Mouse (Mus musculus): ENCODE measurements around the gene Slc22a3. TPM values are rescaled to one million over a fixed set of nuclear protein-coding genes. Genes with fewer than 3 reads are reported as not detected.
A peak's percentile ranks its signal among the peaks of the same experiment; 100 is the strongest.

The Slc22a3 gene
- polyA plus RNA-seq, 1 experiment from 2014 or later, result 0.20 TPM

GRCm38 (mm10) chr17:12453691-12454090 is 53.8 kb downstream of the Slc22a3 start:
- H3K4me1 ChIP-seq (ENCODE audit: control insufficient read depth, insufficient read depth, low read length), result no peaks in the 10 kb centered on the region
- no peak for ATAC-seq (ENCODE audit: insufficient read depth, low FRiP score, low TSS enrichment)

GRCm38 (mm10) chr17:12452862-12453531 is 54.5 kb downstream of the Slc22a3 start:
- WGBS, result 85% methylated on average over 11 of the region's 11 CpGs
- ATAC-seq (ENCODE audit: insufficient read depth, low FRiP score, low TSS enrichment) (no peak), DNase-seq (ENCODE audit: low spot score) (no peak)
- Histone ChIP-seq H3K4me1 (ENCODE audit: control insufficient read depth, insufficient read depth, low read length) (no peaks in the 10 kb centered on the region), H3K27ac (ENCODE audit: low read depth, low read length) (no peak overlapping the region), H3K9me3 (ENCODE audit: control insufficient read depth, low read length) (no peaks in the 10 kb centered on the region), H3K4me3 (ENCODE audit: low read depth, low read length) (no peak overlapping the region), H3K9ac (ENCODE audit: low read length) (no peak overlapping the region), H3K27me3 (ENCODE audit: control insufficient read depth, insufficient read depth, low read length) (no peaks in the 10 kb centered on the region), H3K4me2 (ENCODE audit: low read depth) (no peak overlapping the region), H3K36me3 (ENCODE audit: control insufficient read depth, insufficient read depth, low read length) (no peaks in the 10 kb centered on the region)

More at GRCm38 (mm10) chr17:12453691-12454090, 53.8 kb downstream of the Slc22a3 start:
- Histone ChIP-seq H3K9me3 (ENCODE audit: control insufficient read depth, low read length) (no peaks in the 10 kb centered on the region), H3K27me3 (ENCODE audit: control insufficient read depth, insufficient read depth, low read length) (no peaks in the 10 kb centered on the region), H3K27ac (ENCODE audit: low read depth, low read length) (no peak overlapping the region), H3K4me2 (ENCODE audit: low read depth) (no peak overlapping the region), H3K4me3 (ENCODE audit: low read depth, low read length) (no peak overlapping the region), H3K36me3 (ENCODE audit: control insufficient read depth, insufficient read depth, low read length) (no peaks in the 10 kb centered on the region), H3K9ac (ENCODE audit: low read length) (no peak overlapping the region)
- DNase-seq (ENCODE audit: low spot score), result no peak
- 85% methylated on average over 6 of the region's 6 CpGs for WGBS

- H3K36me3 ChIP-seq (ENCODE audit: control insufficient read depth, insufficient read depth, low read length), result no peaks in the 10 kb centered on the region
- no peak overlapping the region for H3K9ac ChIP-seq (ENCODE audit: low read length)
- H3K4me2 ChIP-seq (ENCODE audit: low read depth), result no peak overlapping the region
- H3K4me3 ChIP-seq (ENCODE audit: low read depth, low read length), result no peak overlapping the region
- 63% methylated on average over 4 of the region's 4 CpGs for WGBS
- H3K27ac ChIP-seq (ENCODE audit: low read depth, low read length), result no peak overlapping the region
- H3K27me3 ChIP-seq (ENCODE audit: control insufficient read depth, insufficient read depth, low read length), result no peaks in the 10 kb centered on the region
- H3K4me1 ChIP-seq (ENCODE audit: control insufficient read depth, insufficient read depth, low read length), result no peaks in the 10 kb centered on the region
- H3K9me3 ChIP-seq (ENCODE audit: control insufficient read depth, low read length), result no peaks in the 10 kb centered on the region
- no peak for DNase-seq (ENCODE audit: low spot score)
- no peak for ATAC-seq (ENCODE audit: insufficient read depth, low FRiP score, low TSS enrichment)
These were observed 56.3 kb downstream of the Slc22a3 start for GRCm38 (mm10) chr17:12451234-12451633.

- Histone ChIP-seq H3K4me1 (ENCODE audit: control insufficient read depth, insufficient read depth, low read length) (no peaks in the 10 kb centered on the region), H3K36me3 (ENCODE audit: control insufficient read depth, insufficient read depth, low read length) (no peaks in the 10 kb centered on the region), H3K27me3 (ENCODE audit: control insufficient read depth, insufficient read depth, low read length) (no peaks in the 10 kb centered on the region), H3K27ac (ENCODE audit: low read depth, low read length) (no peak overlapping the region), H3K4me3 (ENCODE audit: low read depth, low read length) (no peak overlapping the region), H3K4me2 (ENCODE audit: low read depth) (no peak overlapping the region), H3K9me3 (ENCODE audit: control insufficient read depth, low read length) (no peaks in the 10 kb centered on the region), H3K9ac (ENCODE audit: low read length) (no peak overlapping the region)
- WGBS, result 86% methylated on average over 2 of the region's 2 CpGs
- no peak for DNase-seq (ENCODE audit: low spot score)
- ATAC-seq (ENCODE audit: insufficient read depth, low FRiP score, low TSS enrichment), result no peak
These were observed 62.9 kb downstream of the Slc22a3 start for GRCm38 (mm10) chr17:12444561-12444960.

- Histone ChIP-seq H3K36me3 (ENCODE audit: control insufficient read depth, insufficient read depth, low read length) (no peaks in the 10 kb centered on the region), H3K9me3 (ENCODE audit: control insufficient read depth, low read length) (no peaks in the 10 kb centered on the region), H3K4me1 (ENCODE audit: control insufficient read depth, insufficient read depth, low read length) (no peaks in the 10 kb centered on the region), H3K27ac (ENCODE audit: low read depth, low read length) (no peak overlapping the region), H3K4me3 (ENCODE audit: low read depth, low read length) (no peak overlapping the region), H3K4me2 (ENCODE audit: low read depth) (no peak overlapping the region), H3K27me3 (ENCODE audit: control insufficient read depth, insufficient read depth, low read length) (no peaks in the 10 kb centered on the region), H3K9ac (ENCODE audit: low read length) (no peak overlapping the region)
- 89% methylated on average over 10 of the region's 10 CpGs for WGBS
- no peak for DNase-seq (ENCODE audit: low spot score)
- no peak for ATAC-seq (ENCODE audit: insufficient read depth, low FRiP score, low TSS enrichment)
These were observed 69.7 kb downstream of the Slc22a3 start for GRCm38 (mm10) chr17:12437771-12438170.

GRCm38 (mm10) chr17:12431707-12432106 is 75.8 kb downstream of the Slc22a3 start:
- Histone ChIP-seq H3K27ac (ENCODE audit: low read depth, low read length) (no peak overlapping the region), H3K36me3 (ENCODE audit: control insufficient read depth, insufficient read depth, low read length) (no peaks in the 10 kb centered on the region), H3K4me1 (ENCODE audit: control insufficient read depth, insufficient read depth, low read length) (no peaks in the 10 kb centered on the region), H3K9ac (ENCODE audit: low read length) (no peak overlapping the region), H3K9me3 (ENCODE audit: control insufficient read depth, low read length) (no peaks in the 10 kb centered on the region), H3K4me3 (ENCODE audit: low read depth, low read length) (no peak overlapping the region), H3K4me2 (ENCODE audit: low read depth) (no peak overlapping the region), H3K27me3 (ENCODE audit: control insufficient read depth, insufficient read depth, low read length) (no peaks in the 10 kb centered on the region)
- ATAC-seq (ENCODE audit: insufficient read depth, low FRiP score, low TSS enrichment) (no peak), DNase-seq (ENCODE audit: low spot score) (no peak)
- WGBS, result 70% methylated on average over 5 of the region's 5 CpGs

- Histone ChIP-seq H3K4me2 (ENCODE audit: low read depth) (no peak overlapping the region), H3K27ac (ENCODE audit: low read depth, low read length) (no peak overlapping the region), H3K36me3 (ENCODE audit: control insufficient read depth, insufficient read depth, low read length) (no peaks in the 10 kb centered on the region), H3K9me3 (ENCODE audit: control insufficient read depth, low read length) (no peaks in the 10 kb centered on the region), H3K4me1 (ENCODE audit: control insufficient read depth, insufficient read depth, low read length) (no peaks in the 10 kb centered on the region), H3K4me3 (ENCODE audit: low read depth, low read length) (no peak overlapping the region), H3K27me3 (ENCODE audit: control insufficient read depth, insufficient read depth, low read length) (no peaks in the 10 kb centered on the region), H3K9ac (ENCODE audit: low read length) (no peak overlapping the region)
- ATAC-seq (ENCODE audit: insufficient read depth, low FRiP score, low TSS enrichment), result peak; percentile 63; the same call in 1 of the 2 replicates
- DNase-seq (ENCODE audit: low spot score), result peak; percentile 58
These were observed 79.1 kb downstream of the Slc22a3 start for GRCm38 (mm10) chr17:12428369-12428768.

GRCm38 (mm10) chr17:12427156-12427555 is 80.3 kb downstream of the Slc22a3 start:
- H3K36me3 ChIP-seq (ENCODE audit: control insufficient read depth, insufficient read depth, low read length), result no peaks in the 10 kb centered on the region
- no peaks in the 10 kb centered on the region for H3K9me3 ChIP-seq (ENCODE audit: control insufficient read depth, low read length)
- no peak overlapping the region for H3K4me2 ChIP-seq (ENCODE audit: low read depth)
- WGBS, result 63% methylated on average over 3 of the region's 3 CpGs
- DNase-seq (ENCODE audit: low spot score), result no peak
- H3K27ac ChIP-seq (ENCODE audit: low read depth, low read length), result no peak overlapping the region
- no peak overlapping the region for H3K9ac ChIP-seq (ENCODE audit: low read length)
- no peaks in the 10 kb centered on the region for H3K27me3 ChIP-seq (ENCODE audit: control insufficient read depth, insufficient read depth, low read length)
- no peak for ATAC-seq (ENCODE audit: insufficient read depth, low FRiP score, low TSS enrichment)
- no peak overlapping the region for H3K4me3 ChIP-seq (ENCODE audit: low read depth, low read length)
- no peaks in the 10 kb centered on the region for H3K4me1 ChIP-seq (ENCODE audit: control insufficient read depth, insufficient read depth, low read length)

- no peaks in the 10 kb centered on the region for H3K9me3 ChIP-seq (ENCODE audit: control insufficient read depth, low read length)
- H3K9ac ChIP-seq (ENCODE audit: low read length), result no peak overlapping the region
- DNase-seq (ENCODE audit: low spot score) (no peak), ATAC-seq (ENCODE audit: insufficient read depth, low FRiP score, low TSS enrichment) (no peak)
- WGBS, result 83% methylated on average over 1 of the region's 1 CpGs
- no peaks in the 10 kb centered on the region for H3K4me1 ChIP-seq (ENCODE audit: control insufficient read depth, insufficient read depth, low read length)
- no peak overlapping the region for H3K4me3 ChIP-seq (ENCODE audit: low read depth, low read length)
- no peaks in the 10 kb centered on the region for H3K27me3 ChIP-seq (ENCODE audit: control insufficient read depth, insufficient read depth, low read length)
- H3K27ac ChIP-seq (ENCODE audit: low read depth, low read length), result no peak overlapping the region
- H3K36me3 ChIP-seq (ENCODE audit: control insufficient read depth, insufficient read depth, low read length), result no peaks in the 10 kb centered on the region
- H3K4me2 ChIP-seq (ENCODE audit: low read depth), result no peak overlapping the region
These were observed 85.4 kb downstream of the Slc22a3 start for GRCm38 (mm10) chr17:12422143-12422542.
